Mouse (Mus musculus) kidney, postnatal 14 days (tissue): ENCODE results near the gene Olfr1309.
"Not testable (repeated sequence)": the region's sequence is repeated elsewhere in the genome, so short reads cannot be mapped to it uniquely, and the experiment has no call there.

Experiments
- DNase-seq: peaks from one replicate; pipeline ENCODE4 v3.0.0; 2022; ENCODE audit warnings: mixed read lengths

Gene Olfr1309

DNA sequence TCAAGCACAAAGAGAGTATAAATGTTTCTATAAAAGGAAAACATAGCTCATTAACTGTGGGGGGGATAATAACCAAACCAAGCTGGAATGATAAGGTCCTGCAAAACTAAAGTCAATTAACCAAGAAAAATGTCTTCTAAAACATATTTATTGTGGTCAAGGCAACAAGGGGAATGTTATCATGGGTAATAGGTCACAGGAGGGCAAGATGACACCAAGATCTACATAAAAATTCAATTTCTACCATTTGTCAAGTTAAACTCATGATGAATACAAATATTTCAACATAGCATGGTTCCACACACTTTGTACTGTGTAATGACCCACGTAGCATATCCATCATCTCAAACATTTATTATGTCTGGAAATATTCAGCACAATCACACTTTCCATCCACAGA is at the start of gene Olfr1309:
Gene Olfr1309, minus strand, starts transcription at position 101 of the 400 bp plus-strand sequence.
- no peak for DNase-seq

DNA sequence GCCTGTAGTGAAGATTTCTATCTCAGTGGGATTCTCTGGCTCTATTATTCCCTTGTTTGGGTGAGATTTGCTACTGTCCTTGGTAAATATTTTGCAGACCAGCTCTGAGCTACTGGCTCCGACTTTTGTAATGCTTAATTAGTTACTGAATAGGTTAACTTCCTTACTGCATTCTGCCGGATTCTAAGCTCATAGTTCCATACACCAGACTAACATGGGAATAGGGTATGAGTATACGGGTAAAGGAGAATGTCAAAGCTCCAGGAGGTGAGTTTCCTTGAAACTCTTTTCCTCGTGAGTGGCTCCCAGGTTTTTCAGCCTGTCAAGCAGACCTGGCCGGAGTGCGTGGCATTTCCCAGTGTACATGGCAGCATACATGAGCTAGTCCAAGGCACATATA is 36.9 kb upstream of the Olfr1309 start:
- not testable (repeated sequence) for DNase-seq

DNA sequence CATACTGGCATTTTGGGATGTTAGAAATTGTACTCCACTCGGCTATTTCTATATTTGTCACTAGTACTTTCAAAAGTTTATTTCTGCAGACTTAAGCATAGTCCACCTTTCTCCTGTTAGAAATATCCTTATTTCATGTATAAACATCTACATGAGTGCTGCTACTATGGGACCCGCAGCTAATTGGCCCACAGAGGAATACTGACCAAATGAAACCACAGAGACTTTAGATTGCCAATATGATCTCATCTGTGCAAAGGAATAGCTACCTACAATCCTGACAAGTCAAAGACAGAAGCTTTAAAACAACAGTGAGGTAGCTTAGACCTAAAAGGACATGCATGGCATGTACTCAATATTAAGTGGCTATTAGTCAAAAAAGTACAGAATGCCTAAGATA is 34.2 kb upstream of the Olfr1309 start, which contains the start of gene Olfr1311:
Gene Olfr1311, minus strand, starts transcription at position 101 of the 400 bp plus-strand sequence.
- DNase-seq: no peak

DNA sequence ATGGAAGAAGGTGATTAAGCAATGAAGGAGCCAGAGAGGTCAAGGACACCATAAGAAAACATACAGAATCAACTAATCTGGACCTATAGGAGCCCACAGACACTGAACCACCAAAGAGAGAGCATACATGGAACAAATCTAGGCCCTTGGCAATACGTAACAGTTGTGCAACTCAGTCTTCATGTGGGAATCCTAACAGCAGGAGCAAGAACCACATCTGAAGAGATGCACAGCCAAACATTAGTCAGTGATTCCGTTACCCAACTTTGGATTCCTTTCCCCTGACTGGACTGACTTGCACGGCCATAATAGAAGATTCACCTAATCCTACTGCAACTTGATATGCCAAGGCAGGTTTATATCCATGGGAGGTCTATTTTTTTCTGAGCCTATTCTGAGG is 24.8 kb upstream of the Olfr1309 start:
- no peak for DNase-seq

DNA sequence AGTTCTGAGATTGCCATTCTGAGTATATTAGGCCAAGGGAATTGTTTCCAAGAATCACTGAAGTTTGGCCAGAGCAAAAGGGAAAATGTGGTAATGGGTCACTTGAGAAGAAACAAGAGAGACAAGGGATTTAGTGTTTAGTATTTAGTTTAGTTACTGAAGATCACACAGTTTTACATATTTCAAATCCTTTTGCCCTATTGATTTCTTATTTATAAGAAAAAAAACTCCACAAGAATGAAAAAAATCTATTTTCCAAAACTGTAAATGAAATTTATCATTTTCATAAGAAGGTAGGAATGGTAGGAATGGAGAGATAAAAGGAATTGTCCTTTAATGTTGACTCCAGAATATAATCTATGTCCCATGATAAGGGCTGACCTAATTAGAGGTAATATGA is 22.5 kb upstream of the Olfr1309 start, which contains the start of gene Olfr1310:
Gene Olfr1310, minus strand, starts transcription at position 101 of the 400 bp plus-strand sequence.
- DNase-seq: no peak

DNA sequence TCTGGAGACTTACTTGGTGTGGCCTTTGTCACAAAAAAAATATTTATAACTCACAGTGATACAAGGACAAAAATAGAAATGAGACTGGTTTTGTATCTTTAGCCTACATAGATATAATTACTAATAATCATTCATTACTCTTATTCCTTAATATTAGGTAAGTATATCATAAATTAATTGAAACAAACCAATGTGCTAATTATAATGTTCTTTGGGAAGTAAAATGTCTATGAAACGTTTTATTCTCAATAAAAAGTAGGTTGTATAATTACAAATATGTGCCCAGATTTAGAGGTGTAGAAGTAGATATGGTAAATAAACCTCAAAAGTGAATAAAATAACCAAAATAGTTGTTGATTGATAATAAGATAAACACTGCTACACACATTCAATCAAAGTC is 25.2 kb downstream of the Olfr1309 start, which contains the start of gene Olfr1308:
Gene Olfr1308, minus strand, starts transcription at position 101 of the 400 bp plus-strand sequence.
- no peak for DNase-seq

DNA sequence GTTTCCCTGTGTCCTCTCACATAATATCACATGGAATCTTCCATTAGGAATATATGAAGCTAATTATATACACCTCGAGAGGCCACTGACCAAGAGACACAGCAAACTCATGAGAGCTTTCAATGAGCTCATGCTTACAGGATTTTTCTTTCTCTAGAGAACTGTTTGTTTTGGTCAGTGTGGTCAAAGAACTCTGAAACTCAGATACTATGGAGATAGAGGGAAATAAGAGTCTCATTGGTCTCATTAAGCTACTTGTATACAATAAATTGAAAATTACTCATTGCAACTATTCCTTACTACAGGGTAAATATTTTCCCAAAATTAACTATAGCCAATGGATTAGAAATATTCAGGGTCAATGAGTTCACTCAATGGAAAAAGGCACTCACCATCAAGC is 40.7 kb downstream of the Olfr1309 start, which contains the start of gene Olfr1307:
Gene Olfr1307, minus strand, starts transcription at position 101 of the 400 bp plus-strand sequence.
- no peak for DNase-seq
